ENCODE assay signal across 10 mouse cellular contexts in genomic region chr9:21184733-21185132, GRCm38 (mm10). TPM values are rescaled to one million over a fixed set of nuclear protein-coding genes. Genes with fewer than 3 reads are reported as not detected.
DNase-seq lines count a peak whose midpoint lies in the region; ATAC-seq and TF ChIP-seq lines count a peak whose summit lies in the region.
"Had no signal": no experiment of that assay in that cellular context is flagged by ENCODE, and none has a peak within 500 bp of the region (broad histone marks: within the 10 kb centered on the region; RNA-seq: fewer than 3 reads in every experiment).

No protein-coding gene starts in this region.

- H3K36me3 ChIP-seq in E14TG2a.4 (ENCODE audit: insufficient read depth, low read length): no peaks in the 10 kb centered on the region
- no peaks in the 10 kb centered on the region for H3K36me3 ChIP-seq in heart, adult 2 months (ENCODE audit: control insufficient read depth, insufficient read depth, low read length)
- H3K36me3 ChIP-seq in kidney, embryonic 15.5 days: no peaks in the 10 kb centered on the region
- H3K36me3 ChIP-seq in forebrain, embryonic 16.5 days (ENCODE audit: control insufficient read depth, insufficient read depth): no peaks in the 10 kb centered on the region
- H3K36me3 ChIP-seq: lung, embryonic 15.5 days had no signal

- no peak for TF ChIP-seq POLR2A in heart, adult 2 months (IDR thresholded peaks at IDR 0.05; ENCODE audit: insufficient read depth, low read depth, low read length)

- DNase-seq in brain, adult 2 months (ENCODE audit: low read depth, low spot score): peak; percentile 70
- DNase-seq in heart, adult 2 months: peak; percentile 73 to 77
- DNase-seq in retina, postnatal 1 day: no peak
- no peak for DNase-seq in right cerebral cortex, adult 18-20 months

- peaks cover 78% of the 10 kb centered on the region for H3K4me1 ChIP-seq in E14TG2a.4 (replicated peaks; ENCODE audit: low read depth, low read length)
- peaks cover 3% of the 10 kb centered on the region for H3K4me1 ChIP-seq in heart, adult 2 months (ENCODE audit: control insufficient read depth, insufficient read depth, low read length)
- peaks cover 44% of the 10 kb centered on the region for H3K4me1 ChIP-seq in kidney, embryonic 15.5 days
- H3K4me1 ChIP-seq in forebrain, embryonic 16.5 days (replicated peaks; ENCODE audit: control insufficient read depth, insufficient read depth, low read length): peaks cover 5% of the 10 kb centered on the region; the same call in 1 of the 2 replicates

- intact Hi-C loops in heart, adult 2 months (cut with DNase I): no loop called here

- no peaks in the 10 kb centered on the region; the same call in 1 of the 2 replicates for H3K79me2 ChIP-seq in heart, adult 2 months (replicated peaks; ENCODE audit: control insufficient read depth, insufficient read depth, low read length)

- H3K27ac ChIP-seq in heart, adult 2 months: peak overlapping the region; percentile 88
- H3K27ac ChIP-seq in kidney, embryonic 15.5 days: no peak overlapping the region
- H3K27ac ChIP-seq in forebrain, embryonic 16.5 days (ENCODE audit: low read length): no peak overlapping the region
- H3K27ac ChIP-seq: lung, embryonic 15.5 days had no signal

- TF ChIP-seq CTCF in E14TG2a.4 (conservative IDR thresholded peaks at IDR 0.05; ENCODE audit: low read length): no peak
- no peak for TF ChIP-seq CTCF in heart, adult 2 months (IDR thresholded peaks at IDR 0.05)

- H3K9me3 ChIP-seq in E14TG2a.4 (ENCODE audit: low read length): no peaks in the 10 kb centered on the region
- H3K9me3 ChIP-seq in kidney, embryonic 15.5 days (replicated peaks): no peaks in the 10 kb centered on the region
- no peaks in the 10 kb centered on the region for H3K9me3 ChIP-seq in forebrain, embryonic 16.5 days (ENCODE audit: control insufficient read depth, low read length)
- H3K9me3 ChIP-seq: lung, embryonic 15.5 days had no signal

- 6% methylated on average over 2 of the region's 2 CpGs for WGBS in heart, adult 2 months
- WGBS in kidney, embryonic 15.5 days: 20% methylated on average over 2 of the region's 2 CpGs
- 28% methylated on average over 2 of the region's 2 CpGs for WGBS in forebrain, embryonic 16.5 days

- no peak for TF ChIP-seq EP300 in heart, adult 2 months (IDR thresholded peaks at IDR 0.05; ENCODE audit: insufficient read depth, low read depth, low read length)

- peak overlapping the region; percentile 77; the same call in 1 of the 2 replicates for H3K4me3 ChIP-seq in E14TG2a.4 (replicated peaks; ENCODE audit: low read length)
- peak overlapping the region; percentile 70 for H3K4me3 ChIP-seq in heart, adult 2 months
- H3K4me3 ChIP-seq in kidney, embryonic 15.5 days (replicated peaks): no peak overlapping the region; the same call in 1 of the 2 replicates
- no peak overlapping the region for H3K4me3 ChIP-seq in forebrain, embryonic 16.5 days (replicated peaks; ENCODE audit: low read length)

- peaks cover 21% of the 10 kb centered on the region for H3K27me3 ChIP-seq in E14TG2a.4 (ENCODE audit: insufficient read depth, low read length)
- no peaks in the 10 kb centered on the region for H3K27me3 ChIP-seq in heart, adult 2 months (ENCODE audit: control insufficient read depth, insufficient read depth, low read length)
- H3K27me3 ChIP-seq in kidney, embryonic 15.5 days: no peaks in the 10 kb centered on the region
- peaks cover 10% of the 10 kb centered on the region; the same call in 1 of the 2 replicates for H3K27me3 ChIP-seq in forebrain, embryonic 16.5 days (replicated peaks; ENCODE audit: control insufficient read depth, insufficient read depth, low read length)
- H3K27me3 ChIP-seq: lung, embryonic 15.5 days; Patski had no signal

- peak overlapping the region; percentile 70 for H3K9ac ChIP-seq in heart, adult 2 months (ENCODE audit: low read depth, low read length)
- no peak overlapping the region; the same call in 1 of the 2 replicates for H3K9ac ChIP-seq in kidney, embryonic 15.5 days
- no peak overlapping the region for H3K9ac ChIP-seq in forebrain, embryonic 16.5 days (replicated peaks; ENCODE audit: low read depth, low read length)

- H3K4me2 ChIP-seq in kidney, embryonic 15.5 days: peak overlapping the region; percentile 79
- no peak overlapping the region for H3K4me2 ChIP-seq in forebrain, embryonic 16.5 days (ENCODE audit: low read length)

- no peak for ATAC-seq in kidney, embryonic 15.5 days (replicated peaks; ENCODE audit: low FRiP score)
- no peak for ATAC-seq in forebrain, embryonic 16.5 days
- no peak for ATAC-seq in inflammation-experienced regulatory T-cells, adult 6 months
- ATAC-seq: Patski had no signal

RNA-seq across cellular contexts. Expression of gene Pde4a, which starts 19.2 kb away (rescaled TPM):
- 10 to 100 TPM; 58.9 to 60.0 TPM for total RNA-seq in heart, adult 2 months (2021)
- polyA plus RNA-seq in heart, adult 2 months (2012; rRNA removed): 57.2 and 68.9 TPM in 2 replicates
- polyA plus RNA-seq in kidney, embryonic 15.5 days (2015; fragmentation: Nextera tagmentation; extraction: Ambion mirVana): 12.6 and 12.7 TPM in 2 replicates
- polyA plus RNA-seq in forebrain, embryonic 16.5 days (2015; fragmentation: Nextera tagmentation; extraction: Ambion mirVana): 24.9 and 32.0 TPM in 2 replicates
- polyA plus RNA-seq in inflammation-experienced regulatory T-cells, adult 6 months (2017; shearing (Covaris generic)): 1 to 10 TPM in 1 of 3 experiments, under 1 TPM in 2; 0.54 to 1.3 (median 0.82) TPM

RNA-seq across cellular contexts. Expression of gene Cdc37, which starts 35.0 kb away (rescaled TPM):
- total RNA-seq in heart, adult 2 months (2021): 100 to 1,000 TPM; 150 to 162 TPM
- polyA plus RNA-seq in heart, adult 2 months (2012; rRNA removed): 62.3 and 96.1 TPM in 2 replicates
- polyA plus RNA-seq in kidney, embryonic 15.5 days (2015; fragmentation: Nextera tagmentation; extraction: Ambion mirVana): 332 and 351 TPM in 2 replicates
- polyA plus RNA-seq in forebrain, embryonic 16.5 days (2015; fragmentation: Nextera tagmentation; extraction: Ambion mirVana): 213 and 234 TPM in 2 replicates
- 10 to 100 TPM; 84.2 to 97.0 (median 95.3) TPM for polyA plus RNA-seq in inflammation-experienced regulatory T-cells, adult 6 months (2017; shearing (Covaris generic))

RNA-seq across cellular contexts. Expression of gene Tyk2, which starts 53.7 kb away (rescaled TPM):
- total RNA-seq in heart, adult 2 months (2021): 1 to 10 TPM; 7.3 to 8.1 TPM
- polyA plus RNA-seq in heart, adult 2 months (2012; rRNA removed): 13.5 and 13.7 TPM in 2 replicates
- 12.7 and 15.5 TPM in 2 replicates for polyA plus RNA-seq in kidney, embryonic 15.5 days (2015; fragmentation: Nextera tagmentation; extraction: Ambion mirVana)
- 10.4 and 13.7 TPM in 2 replicates for polyA plus RNA-seq in forebrain, embryonic 16.5 days (2015; fragmentation: Nextera tagmentation; extraction: Ambion mirVana)
- polyA plus RNA-seq in inflammation-experienced regulatory T-cells, adult 6 months (2017; shearing (Covaris generic)): 10 to 100 TPM; 36.3 to 61.7 (median 57.7) TPM

RNA-seq across cellular contexts. Expression of gene Keap1, which starts 54.4 kb away (rescaled TPM):
- total RNA-seq in heart, adult 2 months (2021): 10 to 100 TPM; 37.6 to 47.2 TPM
- 40.4 and 46.0 TPM in 2 replicates for polyA plus RNA-seq in heart, adult 2 months (2012; rRNA removed)
- 55.1 and 64.2 TPM in 2 replicates for polyA plus RNA-seq in kidney, embryonic 15.5 days (2015; fragmentation: Nextera tagmentation; extraction: Ambion mirVana)
- polyA plus RNA-seq in forebrain, embryonic 16.5 days (2015; fragmentation: Nextera tagmentation; extraction: Ambion mirVana): 74.2 and 78.5 TPM in 2 replicates
- 10 to 100 TPM; 20.8 to 28.9 (median 21.5) TPM for polyA plus RNA-seq in inflammation-experienced regulatory T-cells, adult 6 months (2017; shearing (Covaris generic))

Comparison
In these comparisons a context has a peak if more than half of its experiments do, and no peak if none do; other contexts are left out.
1. H3K4me3 ChIP-seq: peak in E14TG2a.4 (single experiment) and heart, adult 2 months (single experiment); none in kidney, embryonic 15.5 days (single experiment) and forebrain, embryonic 16.5 days (single experiment).
2. DNase-seq: peak in brain, adult 2 months (single experiment) and heart, adult 2 months (2 of 2); none in retina, postnatal 1 day (single experiment) and right cerebral cortex, adult 18-20 months (single experiment).